Mouse (Mus musculus) kidney, postnatal 0 days (tissue): Measurements from ENCODE around the gene Rxfp2. TPM values are rescaled to one million over a fixed set of nuclear protein-coding genes. Genes with fewer than 3 reads are reported as not detected.
A peak's percentile ranks its signal among the peaks of the same experiment; 100 is the strongest.

ENCODE experiments used
- ATAC-seq: fragments of 200-750 bp; cut with Nextera tagmentation; replicated peaks from 2 replicates; pipeline ENCODE4 v1.8.0; 2017; ENCODE audit warnings: low read depth, moderate number of reproducible peaks, moderate TSS enrichment, moderate library complexity; ENCODE audit not compliant: low FRiP score
- DNase-seq: peaks from one replicate; pipeline ENCODE4 v3.0.0-alpha.2; 2016; ENCODE audit warnings: low spot score
- H3K27ac ChIP-seq: fragments of 300-500 bp; sonication (generic); 2 replicates; pipeline ENCODE4 v1.5.1; 2014; ENCODE audit warnings: mild to moderate bottlenecking
- H3K27me3 ChIP-seq: fragments of 300-500 bp; sonication (generic); 2 replicates; pipeline ENCODE4 v1.6.1; 2014; ENCODE audit warnings: low read length, mixed read lengths; ENCODE audit not compliant: insufficient read depth
- H3K36me3 ChIP-seq: fragments of 300-500 bp; sonication (generic); 2 replicates; pipeline ENCODE4 v1.6.1; 2014; ENCODE audit warnings: low read length, mixed read lengths; ENCODE audit not compliant: insufficient read depth
- H3K4me1 ChIP-seq: fragments of 300-500 bp; sonication (generic); replicated peaks from 2 replicates; pipeline ENCODE4 v1.6.1; 2014; ENCODE audit warnings: antibody characterized with exemption, low read length, mixed read lengths; ENCODE audit not compliant: insufficient read depth
- H3K4me2 ChIP-seq: fragments of 300-500 bp; sonication (generic); 2 replicates; pipeline ENCODE4 v1.6.1; 2014; ENCODE audit warnings: mild to moderate bottlenecking, low read length, moderate library complexity, mixed read lengths
- H3K4me3 ChIP-seq: fragments of 300-500 bp; sonication (generic); replicated peaks from 2 replicates; pipeline ENCODE4 v1.5.1; 2014; ENCODE audit warnings: low read depth, low read length
- H3K9ac ChIP-seq: fragments of 300-500 bp; sonication (generic); 2 replicates; pipeline ENCODE4 v1.6.1; 2014; ENCODE audit warnings: low read depth, low read length
- H3K9me3 ChIP-seq: fragments of 300-500 bp; sonication (generic); replicated peaks from 2 replicates; pipeline ENCODE4 v1.6.1; 2016; ENCODE audit warnings: low read length, inconsistent platforms, mixed read lengths
- CTCF ChIP-seq: IDR thresholded peaks from 2 replicates; pipeline ENCODE4 v1.5.1; 2016; ENCODE audit warnings: antibody characterized with exemption, low read depth, mild to moderate bottlenecking, moderate library complexity
- WGBS: fragments of 180-500 bp; shearing (Covaris S2); extraction: QIAGEN DNeasy Blood & Tissue Kit; methylation state at CpG from one replicate; pipeline ENCODE4 v1.1.7; 2014; 5-methylcytosine and 5-hydroxymethylcytosine counted together
- polyA plus RNA-seq: library from polyadenylated mRNA; unstranded; fragments of >200 nt; fragmentation: Nextera tagmentation; extraction: Ambion mirVana; gene quantifications from 2 replicates; pipeline ENCODE4 v1.2.1, GENCODE M21; 2015

The Rxfp2 gene
- polyA plus RNA-seq, 1 experiment from 2014 or later, result 0.46 TPM

DNA sequence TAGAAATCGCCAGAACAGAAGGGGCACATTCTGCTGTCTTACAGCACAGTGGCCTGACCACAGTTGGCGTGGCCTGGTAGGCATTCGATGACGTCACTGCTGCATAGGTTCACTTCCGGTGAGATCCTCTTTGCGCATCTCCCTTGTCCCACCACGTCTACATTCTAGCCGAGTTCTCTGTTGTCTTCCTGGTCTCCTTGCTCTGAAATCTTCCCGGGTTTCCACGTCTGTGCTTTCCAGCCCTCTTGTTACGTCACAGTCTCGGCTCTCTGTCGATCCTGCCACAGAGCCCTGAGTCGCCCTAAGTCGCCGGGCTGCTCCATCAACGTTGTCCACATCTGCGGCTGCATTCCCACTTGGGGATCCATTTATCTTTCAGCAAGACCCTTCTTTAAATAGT, 4.1 kb downstream of the Rxfp2 start:
- no peaks in the 10 kb centered on the region for H3K4me1 ChIP-seq
- no peak for TF ChIP-seq CTCF
- no peak overlapping the region for H3K9ac ChIP-seq
- no peaks in the 10 kb centered on the region for H3K27me3 ChIP-seq
- H3K4me2 ChIP-seq, result no peak overlapping the region
- no peaks in the 10 kb centered on the region for H3K9me3 ChIP-seq
- 85% methylated on average over 18 of the region's 18 CpGs for WGBS
- no peak for DNase-seq
- H3K36me3 ChIP-seq, result no peaks in the 10 kb centered on the region
- no peak overlapping the region for H3K27ac ChIP-seq
- H3K4me3 ChIP-seq, result no peak overlapping the region
- ATAC-seq, result no peak

DNA sequence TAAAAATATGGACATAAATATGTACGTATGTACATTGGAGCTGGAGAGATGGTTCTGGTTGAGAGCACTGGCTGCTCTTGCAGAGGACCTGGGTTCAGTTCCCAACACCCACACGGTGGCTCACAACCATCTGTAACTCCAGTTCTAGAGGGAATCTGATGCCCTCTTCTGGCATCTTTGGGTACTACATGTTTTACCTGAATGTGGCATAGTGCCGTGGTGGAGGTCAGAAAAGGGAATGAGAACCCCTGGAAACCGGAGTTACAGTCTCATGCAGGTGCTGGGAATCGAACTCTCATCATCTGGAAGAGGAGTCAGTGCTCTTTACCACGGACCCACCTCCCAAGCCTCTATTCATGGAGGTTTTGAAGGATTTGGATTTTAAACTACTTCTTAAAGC, 5.0 kb downstream of the Rxfp2 start:
- Histone ChIP-seq H3K4me3 (no peak overlapping the region), H3K9ac (no peak overlapping the region), H3K27me3 (no peaks in the 10 kb centered on the region), H3K36me3 (no peaks in the 10 kb centered on the region), H3K9me3 (no peaks in the 10 kb centered on the region), H3K27ac (no peak overlapping the region), H3K4me2 (no peak overlapping the region), H3K4me1 (no peaks in the 10 kb centered on the region)
- ATAC-seq (no peak), DNase-seq (no peak)
- WGBS, result 93% methylated on average over 6 of the region's 6 CpGs
- TF ChIP-seq CTCF, result peak; percentile 42

DNA sequence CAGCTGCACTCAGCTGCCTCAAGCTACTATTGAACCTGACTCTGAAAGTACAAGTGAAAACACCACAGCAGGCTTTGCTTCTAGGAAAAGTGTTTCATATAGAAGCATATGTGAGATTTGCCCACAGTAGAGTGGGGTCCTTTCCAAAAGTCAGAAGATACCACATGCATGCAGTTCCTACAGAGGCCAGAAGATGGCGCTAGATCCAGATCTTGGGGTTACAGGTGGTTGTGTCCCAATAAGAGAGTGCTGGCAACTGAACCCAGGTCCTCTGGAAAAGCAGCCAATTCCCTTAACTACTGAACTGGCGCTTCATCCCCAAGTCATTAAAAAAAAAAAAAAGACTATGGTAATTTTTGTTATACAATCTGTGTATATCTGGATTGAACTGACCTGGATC, 5.7 kb downstream of the Rxfp2 start:
- TF ChIP-seq CTCF, result peak; percentile 43
- no peak for DNase-seq
- no peaks in the 10 kb centered on the region for H3K36me3 ChIP-seq
- H3K27ac ChIP-seq, result no peak overlapping the region
- no peak overlapping the region for H3K4me3 ChIP-seq
- H3K4me1 ChIP-seq, result no peaks in the 10 kb centered on the region
- no peak for ATAC-seq
- 87% methylated on average over 2 of the region's 2 CpGs for WGBS
- H3K9me3 ChIP-seq, result no peaks in the 10 kb centered on the region
- H3K27me3 ChIP-seq, result no peaks in the 10 kb centered on the region
- no peak overlapping the region for H3K4me2 ChIP-seq
- H3K9ac ChIP-seq, result no peak overlapping the region

DNA sequence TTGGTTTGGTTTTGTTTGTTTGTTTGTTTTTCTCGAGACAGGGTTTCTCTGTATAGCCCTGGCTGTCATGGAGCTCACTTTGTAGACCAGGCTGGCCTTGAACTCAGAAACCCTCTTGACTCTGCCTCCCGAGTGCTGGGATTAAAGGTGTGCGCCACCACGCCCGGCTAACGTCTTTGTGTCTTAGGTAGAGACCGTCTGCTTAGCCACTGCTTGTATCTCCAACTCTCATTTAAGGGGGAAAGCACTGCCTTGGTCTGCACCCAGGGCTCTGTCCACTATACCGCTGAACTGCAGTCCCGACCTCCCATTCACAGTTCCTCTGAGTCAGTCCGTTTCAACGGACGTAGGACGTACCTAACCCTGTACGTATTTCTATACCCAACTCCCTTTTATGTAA, 6.4 kb downstream of the Rxfp2 start:
- TF ChIP-seq CTCF, result no peak
- H3K9me3 ChIP-seq, result no peaks in the 10 kb centered on the region
- H3K27me3 ChIP-seq, result no peaks in the 10 kb centered on the region
- no peaks in the 10 kb centered on the region for H3K36me3 ChIP-seq
- H3K4me2 ChIP-seq, result no peak overlapping the region
- no peak overlapping the region for H3K4me3 ChIP-seq
- ATAC-seq (no peak), DNase-seq (no peak)
- H3K4me1 ChIP-seq, result no peaks in the 10 kb centered on the region
- WGBS, result 93% methylated on average over 14 of the region's 14 CpGs
- H3K9ac ChIP-seq, result no peak overlapping the region
- no peak overlapping the region for H3K27ac ChIP-seq

DNA sequence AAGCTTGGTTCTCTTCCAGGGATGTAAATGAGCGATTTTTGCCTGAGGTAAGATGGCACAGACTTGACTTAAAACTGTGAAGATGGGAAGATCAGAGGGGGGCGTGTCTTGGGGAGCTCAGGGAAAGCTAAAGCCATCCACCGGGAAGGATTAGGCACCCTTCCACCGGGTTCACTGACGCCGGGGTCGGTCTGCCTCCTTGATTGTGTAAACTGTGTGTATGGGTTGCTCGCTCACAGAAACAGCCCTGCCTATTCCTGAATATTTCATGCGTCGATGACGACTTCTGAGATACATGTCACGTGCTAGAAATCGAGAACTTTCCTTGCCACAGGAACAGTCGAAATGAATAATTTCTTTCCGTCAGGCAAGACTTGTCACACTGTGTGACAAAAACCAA, 6.9 kb downstream of the Rxfp2 start:
- no peaks in the 10 kb centered on the region for H3K36me3 ChIP-seq
- no peak overlapping the region for H3K4me2 ChIP-seq
- ATAC-seq (no peak), DNase-seq (no peak)
- H3K9ac ChIP-seq, result no peak overlapping the region
- H3K9me3 ChIP-seq, result no peaks in the 10 kb centered on the region
- 89% methylated on average over 15 of the region's 15 CpGs for WGBS
- no peak for TF ChIP-seq CTCF
- no peak overlapping the region for H3K27ac ChIP-seq
- H3K4me3 ChIP-seq, result no peak overlapping the region
- no peaks in the 10 kb centered on the region for H3K4me1 ChIP-seq
- no peaks in the 10 kb centered on the region for H3K27me3 ChIP-seq

DNA sequence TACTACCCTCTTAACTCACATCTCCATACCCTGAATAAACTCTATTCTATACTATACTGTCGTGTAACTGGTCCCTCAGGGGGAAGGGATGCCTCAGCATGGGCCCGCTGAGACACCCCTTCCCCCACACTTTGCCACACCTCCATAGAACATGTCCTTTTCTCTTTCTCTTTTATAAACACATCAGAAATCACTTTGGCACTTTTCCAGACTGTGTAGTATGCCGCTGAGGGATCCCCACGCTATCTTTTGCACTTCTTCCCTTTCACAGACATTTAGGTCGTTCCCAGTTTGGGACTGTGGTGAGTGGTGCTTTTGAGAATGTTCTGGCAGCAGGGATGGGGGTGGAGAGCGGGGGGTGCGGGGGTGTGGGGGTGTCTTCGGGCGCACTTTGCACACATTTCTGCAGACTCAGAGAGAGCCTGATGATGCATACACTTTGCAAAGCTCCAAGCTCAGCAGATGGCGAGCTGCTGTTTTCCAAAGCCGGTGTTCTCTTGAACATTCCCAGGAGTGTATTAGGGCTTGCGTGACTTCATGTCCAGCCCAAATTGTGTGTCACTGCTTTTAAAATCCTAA, 8.1 kb downstream of the Rxfp2 start:
- H3K27me3 ChIP-seq, result no peaks in the 10 kb centered on the region
- DNase-seq, result no peak

DNA sequence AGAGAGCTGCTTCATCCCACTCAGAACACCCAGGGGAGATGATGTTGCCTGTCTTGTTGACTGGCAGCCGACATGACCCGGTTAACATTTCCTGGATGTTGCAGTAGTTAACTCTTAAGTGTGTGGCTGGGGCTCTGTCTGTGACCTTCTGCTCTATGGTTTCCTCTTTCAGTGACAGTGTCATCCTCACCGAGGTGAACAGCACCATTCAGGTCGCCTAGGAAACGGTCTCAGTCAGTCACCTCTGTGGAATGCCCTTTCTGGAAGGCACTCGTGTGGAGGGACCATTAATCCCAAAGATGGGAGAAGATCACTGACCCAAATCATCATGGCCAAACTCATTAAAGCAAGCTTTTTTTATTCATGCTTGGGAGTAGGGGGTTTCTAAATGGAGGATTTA, 12.7 kb downstream of the Rxfp2 start:
- DNase-seq, result peak; percentile 87
- Histone ChIP-seq H3K4me2 (no peak overlapping the region), H3K4me1 (peaks cover 23% of the 10 kb centered on the region), H3K36me3 (no peaks in the 10 kb centered on the region), H3K27me3 (no peaks in the 10 kb centered on the region), H3K4me3 (no peak overlapping the region), H3K9me3 (no peaks in the 10 kb centered on the region), H3K9ac (no peak overlapping the region), H3K27ac (no peak overlapping the region)
- 14% methylated on average over 6 of the region's 6 CpGs for WGBS
- no peak for TF ChIP-seq CTCF
- peak; percentile 88 for ATAC-seq

More for the DNA sequence above, 8.1 kb downstream of the Rxfp2 start:
- no peak overlapping the region for H3K9ac ChIP-seq
- H3K9me3 ChIP-seq, result no peaks in the 10 kb centered on the region
- no peak overlapping the region for H3K4me3 ChIP-seq
- peaks cover 9% of the 10 kb centered on the region; the same call in 1 of the 2 replicates for H3K4me1 ChIP-seq
- TF ChIP-seq CTCF, result no peak
- WGBS, result 86% methylated on average over 12 of the region's 12 CpGs
- no peak overlapping the region for H3K27ac ChIP-seq
- no peak for ATAC-seq
- H3K36me3 ChIP-seq, result no peaks in the 10 kb centered on the region
- H3K4me2 ChIP-seq, result no peak overlapping the region
